ENCODE assay signal across 22 mouse cellular contexts in genomic region chr16:4850938-4851628, GRCm38 (mm10). TPM values are rescaled to one million over a fixed set of nuclear protein-coding genes. Genes with fewer than 3 reads are reported as not detected.
DNase-seq lines count a peak whose midpoint lies in the region; ATAC-seq and TF ChIP-seq lines count a peak whose summit lies in the region.
"Had no signal": no experiment of that assay in that cellular context is flagged by ENCODE, and none has a peak within 500 bp of the region (broad histone marks: within the 10 kb centered on the region; RNA-seq: fewer than 3 reads in every experiment).

No protein-coding gene starts in this region.

- TF ChIP-seq CTCF in intestine, postnatal 0 days (IDR thresholded peaks at IDR 0.05; ENCODE audit: low read depth) = no peak
- no peak for TF ChIP-seq CTCF in stomach, postnatal 0 days (IDR thresholded peaks at IDR 0.05; ENCODE audit: low read depth)

- no peak overlapping the region for H3K4me3 ChIP-seq in intestine, embryonic 14.5 days (ENCODE audit: low read depth, low read length)
- no peak overlapping the region for H3K4me3 ChIP-seq in intestine, postnatal 0 days (ENCODE audit: low read depth, low read length)
- H3K4me3 ChIP-seq in lung, embryonic 16.5 days (ENCODE audit: low read length) = no peak overlapping the region
- no peak overlapping the region for H3K4me3 ChIP-seq in limb, embryonic 14.5 days (replicated peaks; ENCODE audit: low read length)
- no peak overlapping the region for H3K4me3 ChIP-seq in stomach, postnatal 0 days (ENCODE audit: low read depth, low read length)
- H3K4me3 ChIP-seq: embryonic facial prominence, embryonic 12.5 days; heart, embryonic 12.5 days; hindbrain, embryonic 10.5 days; megakaryocyte, embryonic 14.5 days; neural tube, embryonic 13.5 days had no signal

- no peak for DNase-seq in intestine, embryonic 14.5 days (ENCODE audit: low spot score)
- no peak for DNase-seq in lung, postnatal 14 days
- DNase-seq in limb, embryonic 14.5 days (ENCODE audit: low spot score) = peak; percentile 15
- DNase-seq in stomach, postnatal 0 days (ENCODE audit: low spot score) = no peak
- DNase-seq in urinary bladder, postnatal 14 days (ENCODE audit: low spot score) = no peak
- DNase-seq: cerebellum, adult 2 months; kidney, adult 9 months; liver; midbrain, embryonic 14.5 days; thymus, adult 18-20 months had no signal

- no peak overlapping the region for H3K4me2 ChIP-seq in intestine, embryonic 14.5 days (ENCODE audit: low read length)
- no peak overlapping the region for H3K4me2 ChIP-seq in intestine, postnatal 0 days (replicated peaks; ENCODE audit: low read depth)
- H3K4me2 ChIP-seq in lung, embryonic 16.5 days (ENCODE audit: low read depth, low read length) = no peak overlapping the region
- H3K4me2 ChIP-seq in limb, embryonic 14.5 days (replicated peaks; ENCODE audit: low read depth, low read length, severe bottlenecking) = no peak overlapping the region
- H3K4me2 ChIP-seq in stomach, postnatal 0 days (replicated peaks; ENCODE audit: low read depth) = no peak overlapping the region
- H3K4me2 ChIP-seq: embryonic facial prominence, embryonic 12.5 days; heart, embryonic 12.5 days; neural tube, embryonic 13.5 days had no signal

- no peaks in the 10 kb centered on the region for H3K27me3 ChIP-seq in intestine, embryonic 14.5 days (replicated peaks; ENCODE audit: control insufficient read depth, insufficient read depth, low read length)
- H3K27me3 ChIP-seq in intestine, postnatal 0 days (replicated peaks; ENCODE audit: control insufficient read depth, insufficient read depth, low read length) = no peaks in the 10 kb centered on the region
- no peaks in the 10 kb centered on the region for H3K27me3 ChIP-seq in lung, embryonic 16.5 days (ENCODE audit: control insufficient read depth, insufficient read depth, low read depth, low read length)
- H3K27me3 ChIP-seq in limb, embryonic 14.5 days (ENCODE audit: control insufficient read depth, insufficient read depth, low read length) = no peaks in the 10 kb centered on the region
- no peaks in the 10 kb centered on the region for H3K27me3 ChIP-seq in stomach, postnatal 0 days (ENCODE audit: control insufficient read depth, insufficient read depth, low read length)
- H3K27me3 ChIP-seq: embryonic facial prominence, embryonic 12.5 days; heart, embryonic 12.5 days; neural tube, embryonic 13.5 days had no signal

- no peak for ATAC-seq in intestine, embryonic 14.5 days (replicated peaks; ENCODE audit: low FRiP score, low TSS enrichment, low read depth)
- ATAC-seq in intestine, postnatal 0 days = no peak
- ATAC-seq in lung, embryonic 16.5 days (ENCODE audit: low read depth) = peak; percentile 85
- peak; percentile 30; the same call in 1 of the 2 replicates for ATAC-seq in limb, embryonic 14.5 days (ENCODE audit: low FRiP score, low read depth)
- ATAC-seq in stomach, postnatal 0 days (ENCODE audit: low FRiP score, low TSS enrichment) = no peak
- ATAC-seq: forebrain, embryonic 16.5 days; hindbrain, postnatal 0 days had no signal

- no peak overlapping the region for H3K9ac ChIP-seq in intestine, embryonic 14.5 days (ENCODE audit: low read length)
- H3K9ac ChIP-seq in intestine, postnatal 0 days (ENCODE audit: low read depth, low read length) = no peak overlapping the region
- H3K9ac ChIP-seq in lung, embryonic 16.5 days (ENCODE audit: low read length) = no peak overlapping the region
- H3K9ac ChIP-seq in limb, embryonic 14.5 days (ENCODE audit: low read depth, low read length, severe bottlenecking) = no peak overlapping the region
- H3K9ac ChIP-seq in stomach, postnatal 0 days (ENCODE audit: low read length) = no peak overlapping the region
- H3K9ac ChIP-seq: embryonic facial prominence, embryonic 12.5 days; heart, embryonic 12.5 days; neural tube, embryonic 13.5 days had no signal

- WGBS in intestine, embryonic 14.5 days = 33% methylated on average over 5 of the region's 5 CpGs
- 52% methylated on average over 5 of the region's 5 CpGs for WGBS in intestine, postnatal 0 days
- 29% methylated on average over 5 of the region's 5 CpGs for WGBS in lung, embryonic 16.5 days
- WGBS in limb, embryonic 14.5 days = 42% methylated on average over 5 of the region's 5 CpGs
- WGBS in stomach, postnatal 0 days = 31% methylated on average over 5 of the region's 5 CpGs

- no peaks in the 10 kb centered on the region for H3K36me3 ChIP-seq in intestine, embryonic 14.5 days (ENCODE audit: control insufficient read depth, insufficient read depth, low read length)
- H3K36me3 ChIP-seq in intestine, postnatal 0 days (ENCODE audit: control insufficient read depth, insufficient read depth) = no peaks in the 10 kb centered on the region
- no peaks in the 10 kb centered on the region for H3K36me3 ChIP-seq in lung, embryonic 16.5 days (ENCODE audit: control insufficient read depth, insufficient read depth, low read length)
- no peaks in the 10 kb centered on the region for H3K36me3 ChIP-seq in limb, embryonic 14.5 days (ENCODE audit: control insufficient read depth, insufficient read depth, low read length)
- H3K36me3 ChIP-seq in stomach, postnatal 0 days (ENCODE audit: control insufficient read depth, insufficient read depth, low read length) = no peaks in the 10 kb centered on the region
- H3K36me3 ChIP-seq: embryonic facial prominence, embryonic 12.5 days; heart, embryonic 12.5 days; hindbrain, embryonic 10.5 days; neural tube, embryonic 13.5 days had no signal

- TF ChIP-seq POLR2A in limb, embryonic 14.5 days (IDR thresholded peaks at IDR 0.05; ENCODE audit: borderline replicate concordance, extremely low read depth, insufficient read depth, insufficient read length) = no peak

- H3K4me1 ChIP-seq in intestine, embryonic 14.5 days (replicated peaks; ENCODE audit: control insufficient read depth, insufficient read depth, low read length) = peaks cover 13% of the 10 kb centered on the region
- H3K4me1 ChIP-seq in intestine, postnatal 0 days (replicated peaks; ENCODE audit: control insufficient read depth, insufficient read depth, low read length) = no peaks in the 10 kb centered on the region
- peaks cover 9% of the 10 kb centered on the region for H3K4me1 ChIP-seq in lung, embryonic 16.5 days (replicated peaks; ENCODE audit: control insufficient read depth, insufficient read depth, low read length)
- H3K4me1 ChIP-seq in limb, embryonic 14.5 days (ENCODE audit: control insufficient read depth, insufficient read depth, low read length) = no peaks in the 10 kb centered on the region
- H3K4me1 ChIP-seq in stomach, postnatal 0 days (replicated peaks; ENCODE audit: control insufficient read depth, insufficient read depth) = no peaks in the 10 kb centered on the region
- H3K4me1 ChIP-seq: hindbrain, embryonic 10.5 days; megakaryocyte, embryonic 14.5 days; neural tube, embryonic 13.5 days had no signal

- no peaks in the 10 kb centered on the region for H3K9me3 ChIP-seq in intestine, embryonic 14.5 days (ENCODE audit: control insufficient read depth, low read length)
- no peaks in the 10 kb centered on the region for H3K9me3 ChIP-seq in intestine, postnatal 0 days (ENCODE audit: control insufficient read depth)
- no peaks in the 10 kb centered on the region for H3K9me3 ChIP-seq in lung, embryonic 16.5 days (ENCODE audit: control insufficient read depth, low read length)
- H3K9me3 ChIP-seq in limb, embryonic 14.5 days (ENCODE audit: control insufficient read depth, low read length) = no peaks in the 10 kb centered on the region
- H3K9me3 ChIP-seq in stomach, postnatal 0 days (ENCODE audit: control insufficient read depth, low read length) = no peaks in the 10 kb centered on the region
- H3K9me3 ChIP-seq: embryonic facial prominence, embryonic 12.5 days; heart, embryonic 12.5 days; hindbrain, embryonic 10.5 days; megakaryocyte, embryonic 14.5 days; neural tube, embryonic 13.5 days had no signal

- peak overlapping the region; percentile 49 for H3K27ac ChIP-seq in intestine, embryonic 14.5 days (ENCODE audit: low read depth)
- no peak overlapping the region; the same call in 1 of the 2 replicates for H3K27ac ChIP-seq in intestine, postnatal 0 days (ENCODE audit: low read depth, low read length)
- peak overlapping the region; percentile 70 for H3K27ac ChIP-seq in lung, embryonic 16.5 days (ENCODE audit: low read length)
- no peak overlapping the region for H3K27ac ChIP-seq in limb, embryonic 14.5 days (replicated peaks; ENCODE audit: low read depth, low read length)
- peak overlapping the region; percentile 67 for H3K27ac ChIP-seq in stomach, postnatal 0 days (replicated peaks)
- H3K27ac ChIP-seq: embryonic facial prominence, embryonic 12.5 days; hindbrain, embryonic 10.5 days; hindbrain, postnatal 0 days; neural tube, embryonic 13.5 days had no signal

- no peak for TF ChIP-seq EP300 in stomach, postnatal 0 days (optimal IDR thresholded peaks at IDR 0.05)

RNA-seq across cellular contexts. Expression of gene 4930562C15Rik, which starts 15.9 kb away (rescaled TPM):
- 0.43 and 0.55 TPM in 2 replicates for polyA plus RNA-seq in intestine, embryonic 14.5 days (2014; fragmentation: Nextera tagmentation; extraction: Ambion mirVana)
- not detected in 2 replicates for polyA plus RNA-seq in intestine, postnatal 0 days (2015; fragmentation: Nextera tagmentation; extraction: Ambion mirVana)
- 0.62 and 1.4 TPM in 2 replicates for polyA plus RNA-seq in lung, embryonic 16.5 days (2015; fragmentation: Nextera tagmentation; extraction: Ambion mirVana)
- not detected in 2 replicates for polyA plus RNA-seq in limb, embryonic 14.5 days (2012; rRNA removed)
- 0.37 and 0.70 TPM in 2 replicates for polyA plus RNA-seq in limb, embryonic 14.5 days (2014; fragmentation: Nextera tagmentation; extraction: Ambion mirVana)
- 0.23 and 0.32 TPM in 2 replicates for polyA plus RNA-seq in stomach, postnatal 0 days (2015; fragmentation: Nextera tagmentation; extraction: Ambion mirVana)
- polyA plus RNA-seq: cerebellum, adult 2 months; cortical plate, adult 2 months; small intestine, adult 2 months; urinary bladder, adult 2 months had no signal

RNA-seq across cellular contexts. Expression of gene Ubald1, which starts 29.0 kb away (rescaled TPM):
- 39.3 and 40.6 TPM in 2 replicates for polyA plus RNA-seq in intestine, embryonic 14.5 days (2014; fragmentation: Nextera tagmentation; extraction: Ambion mirVana)
- polyA plus RNA-seq in intestine, postnatal 0 days (2015; fragmentation: Nextera tagmentation; extraction: Ambion mirVana) = 22.9 and 24.9 TPM in 2 replicates
- 38.2 and 43.1 TPM in 2 replicates for polyA plus RNA-seq in lung, embryonic 16.5 days (2015; fragmentation: Nextera tagmentation; extraction: Ambion mirVana)
- 32.5 and 42.3 TPM in 2 replicates for polyA plus RNA-seq in limb, embryonic 14.5 days (2012; rRNA removed)
- polyA plus RNA-seq in limb, embryonic 14.5 days (2014; fragmentation: Nextera tagmentation; extraction: Ambion mirVana) = 42.0 and 44.3 TPM in 2 replicates
- polyA plus RNA-seq in stomach, postnatal 0 days (2015; fragmentation: Nextera tagmentation; extraction: Ambion mirVana) = 32.1 and 40.0 TPM in 2 replicates

RNA-seq across cellular contexts. Expression of gene Mgrn1, which starts 35.0 kb away (rescaled TPM):
- 83.7 and 87.6 TPM in 2 replicates for polyA plus RNA-seq in intestine, embryonic 14.5 days (2014; fragmentation: Nextera tagmentation; extraction: Ambion mirVana)
- 57.8 and 62.8 TPM in 2 replicates for polyA plus RNA-seq in intestine, postnatal 0 days (2015; fragmentation: Nextera tagmentation; extraction: Ambion mirVana)
- 97.9 and 99.3 TPM in 2 replicates for polyA plus RNA-seq in lung, embryonic 16.5 days (2015; fragmentation: Nextera tagmentation; extraction: Ambion mirVana)
- polyA plus RNA-seq in limb, embryonic 14.5 days (2012; rRNA removed) = 101 and 132 TPM in 2 replicates
- polyA plus RNA-seq in limb, embryonic 14.5 days (2014; fragmentation: Nextera tagmentation; extraction: Ambion mirVana) = 87.7 and 92.7 TPM in 2 replicates
- polyA plus RNA-seq in stomach, postnatal 0 days (2015; fragmentation: Nextera tagmentation; extraction: Ambion mirVana) = 43.0 and 44.0 TPM in 2 replicates

Comparison
In these comparisons a context has a peak if more than half of its experiments do, and no peak if none do; other contexts are left out.
1. H3K27ac ChIP-seq: peak in intestine, embryonic 14.5 days (single experiment), lung, embryonic 16.5 days (single experiment) and stomach, postnatal 0 days (single experiment); none in intestine, postnatal 0 days (single experiment) and limb, embryonic 14.5 days (single experiment).
2. ATAC-seq: peak in lung, embryonic 16.5 days (single experiment) and limb, embryonic 14.5 days (single experiment); none in intestine, embryonic 14.5 days (single experiment), intestine, postnatal 0 days (single experiment) and stomach, postnatal 0 days (single experiment).